Mouse (Mus musculus) right cerebral cortex, postnatal 25 days (tissue): ENCODE measurements around the gene Ric8b.

Experiments
- DNase-seq: peaks from one replicate; pipeline ENCODE4 v3.0.0; 2022

The Ric8b gene

DNA sequence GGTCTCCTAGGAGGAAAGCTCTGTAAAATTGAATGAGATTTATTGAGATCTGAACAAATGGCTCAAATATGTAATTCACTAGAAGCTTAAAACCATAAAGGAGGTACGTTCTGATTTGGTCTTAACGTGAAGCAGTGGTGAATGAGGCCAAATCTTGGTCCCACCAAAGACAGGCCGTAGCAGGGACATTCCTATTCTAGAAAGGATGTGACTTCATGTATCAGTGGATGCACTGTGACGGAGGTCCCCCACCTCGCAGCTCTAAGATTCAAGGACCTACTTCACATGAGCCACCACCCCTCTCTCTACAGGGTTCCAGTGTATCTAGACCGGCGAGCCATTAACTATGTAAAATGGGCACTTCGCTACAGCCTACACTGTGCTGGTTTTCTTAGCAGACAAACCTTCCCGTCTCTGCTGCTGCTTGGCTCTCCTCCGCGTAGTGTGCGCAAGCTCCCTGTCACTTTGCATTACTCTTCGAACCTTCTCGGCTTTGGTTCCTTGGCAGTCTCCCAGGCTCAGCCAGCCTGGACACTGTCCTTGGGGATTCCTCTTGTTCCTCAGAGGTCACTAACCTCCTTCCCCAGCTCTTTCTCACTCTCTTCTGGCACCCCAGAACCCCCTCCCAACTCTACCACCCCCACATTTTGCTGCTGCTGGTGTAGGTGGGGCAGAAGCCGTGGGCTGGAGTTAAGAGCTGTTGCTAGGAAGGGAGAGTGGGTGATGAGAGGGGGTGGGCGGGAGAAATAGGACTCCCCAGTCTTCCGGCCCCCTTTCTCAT is 8.2 kb upstream of the Ric8b start:
- peak; percentile 47 for DNase-seq

DNA sequence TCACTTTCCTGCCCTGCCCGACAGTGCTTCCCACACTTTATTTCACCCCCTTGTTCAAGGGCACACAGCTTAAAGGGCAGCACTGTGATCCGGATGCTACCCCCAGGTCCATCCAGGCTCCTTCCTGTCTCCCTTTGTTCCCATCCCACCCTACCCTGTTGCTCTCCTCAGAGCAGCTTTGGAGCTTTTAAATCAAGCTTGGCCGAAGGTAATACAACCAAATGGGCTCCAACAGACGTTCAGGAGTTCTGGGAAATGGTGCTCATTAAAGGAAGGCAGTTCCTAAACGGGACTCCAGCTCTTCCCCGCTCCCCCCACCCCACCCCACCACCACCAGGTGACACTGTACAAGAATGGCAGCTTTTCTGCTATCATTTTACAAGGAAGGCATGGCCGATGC is 7.2 kb upstream of the Ric8b start:
- no peak for DNase-seq

DNA sequence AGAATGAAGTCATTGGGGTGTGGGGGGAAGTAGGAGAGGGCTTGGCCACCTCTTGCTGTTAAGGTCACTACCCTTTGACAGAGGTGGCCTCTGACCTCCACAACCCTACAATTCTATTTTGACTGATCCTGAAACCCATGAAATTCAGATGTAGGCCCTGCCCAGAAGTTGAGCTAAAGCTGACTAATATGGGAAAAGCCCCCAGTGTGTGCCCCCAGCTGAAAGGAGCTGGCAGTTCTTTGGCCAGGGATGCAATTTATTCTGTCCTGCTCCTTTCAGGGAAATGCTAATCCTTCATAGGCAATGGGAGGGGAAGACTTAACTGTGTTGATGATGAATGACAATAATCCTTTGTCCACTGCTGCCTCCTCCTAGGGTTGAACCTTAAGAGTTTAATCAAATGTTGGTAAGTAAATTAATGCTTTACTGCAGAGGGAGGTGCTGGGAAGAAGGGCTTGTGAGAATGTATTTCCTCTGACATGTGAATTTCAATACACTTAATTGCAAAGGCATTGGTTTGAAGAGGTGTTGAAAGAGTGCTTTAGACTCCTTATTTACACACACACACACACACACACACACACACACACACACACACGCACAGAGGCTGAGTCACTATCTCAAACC is 6.5 kb upstream of the Ric8b start:
- DNase-seq, result no peak

DNA sequence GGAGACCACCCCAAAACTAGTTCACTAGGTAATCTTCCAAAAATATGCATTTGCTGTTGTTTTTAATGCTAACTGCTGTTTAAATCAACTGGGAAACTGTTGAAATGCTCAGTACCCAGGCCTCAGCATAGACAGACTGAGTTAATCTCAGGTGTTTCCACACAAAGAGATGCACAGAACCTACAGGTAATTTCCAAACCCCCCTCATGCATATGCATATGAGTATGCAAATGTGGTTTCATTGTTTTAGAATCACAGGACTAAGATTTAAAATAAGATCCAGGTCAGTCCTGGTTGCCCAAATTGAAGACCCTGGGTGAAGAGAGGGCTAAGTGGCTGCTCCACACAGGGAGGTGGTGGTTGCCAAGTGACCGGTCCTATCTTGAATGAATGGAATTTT is 4.3 kb upstream of the Ric8b start:
- DNase-seq, result no peak

DNA sequence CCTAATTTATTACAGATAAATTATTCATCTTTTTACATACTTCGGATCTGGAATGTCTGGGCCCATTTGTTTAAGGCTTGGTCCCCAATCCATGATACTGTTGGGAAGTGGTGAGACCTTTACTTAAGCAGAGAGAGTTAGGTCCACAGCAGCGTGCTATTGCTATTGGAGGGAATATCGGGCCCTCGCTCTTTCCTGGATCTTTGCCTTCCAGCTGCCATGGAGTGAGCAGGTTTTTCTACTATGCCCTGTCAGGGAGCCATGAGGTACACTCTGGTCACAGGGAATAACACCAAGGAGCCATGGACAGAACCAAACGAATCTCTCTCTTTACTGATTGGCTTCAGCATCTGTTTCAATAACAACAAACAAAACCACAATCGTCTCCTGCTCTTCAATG is 1.9 kb upstream of the Ric8b start:
- no peak for DNase-seq

DNA sequence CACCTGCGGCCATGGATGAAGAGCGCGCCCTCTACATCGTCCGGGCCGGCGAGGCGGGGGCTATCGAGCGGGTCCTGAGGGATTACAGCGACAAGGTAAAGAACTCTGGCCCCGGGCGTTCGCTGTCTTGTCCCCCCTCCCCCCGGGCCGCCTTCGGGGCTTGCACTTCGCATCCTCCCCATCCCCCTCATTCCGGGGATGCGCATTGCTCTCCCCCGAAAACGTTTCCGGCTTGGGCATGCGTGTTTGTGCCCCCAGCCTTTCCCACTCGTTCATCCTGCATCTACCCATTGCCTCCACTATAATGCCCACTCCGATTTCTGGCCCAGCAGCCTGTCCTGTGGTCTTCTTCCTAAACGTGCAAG is 297 bp downstream of the Ric8b start:
- DNase-seq, result no peak

DNA sequence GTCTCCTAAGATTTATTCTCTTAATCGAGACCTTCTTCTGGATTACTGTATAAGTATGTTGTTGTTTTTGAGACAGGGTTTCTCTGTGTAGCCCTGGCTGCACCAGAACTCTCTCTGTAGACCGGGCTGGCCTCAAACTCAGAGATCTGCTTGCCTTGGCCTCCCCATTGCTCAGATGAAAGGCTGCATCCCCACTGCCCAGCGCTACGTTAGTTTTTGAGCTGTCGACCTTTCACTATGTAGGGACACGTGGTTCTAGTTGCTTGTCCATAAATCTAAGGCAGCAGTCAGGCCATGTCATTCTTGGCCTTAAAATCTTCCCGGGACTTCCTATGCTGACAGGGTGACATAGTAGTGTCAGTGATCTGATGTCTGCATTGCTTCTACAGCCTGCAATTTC is 8.9 kb downstream of the Ric8b start:
- no peak for DNase-seq

DNA sequence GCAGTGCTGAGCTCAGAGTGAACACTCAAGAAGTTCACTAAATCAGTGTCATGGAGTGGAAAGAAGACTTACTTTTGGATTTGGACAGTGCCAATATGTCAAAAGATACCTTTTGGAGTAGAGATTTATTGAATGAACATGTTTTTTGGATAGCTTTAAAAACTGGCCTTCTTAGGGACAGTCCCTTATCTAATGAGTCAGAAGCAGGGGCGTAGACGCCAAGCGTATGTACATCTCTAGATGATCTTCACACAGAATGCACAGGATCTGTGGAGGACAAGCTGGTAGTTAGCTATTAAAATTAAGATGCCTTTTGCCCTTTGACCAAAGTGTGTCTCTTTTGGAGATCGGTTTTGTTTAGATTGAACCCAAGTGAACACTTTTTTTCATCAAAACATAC is 9.5 kb downstream of the Ric8b start:
- DNase-seq, result no peak

DNA sequence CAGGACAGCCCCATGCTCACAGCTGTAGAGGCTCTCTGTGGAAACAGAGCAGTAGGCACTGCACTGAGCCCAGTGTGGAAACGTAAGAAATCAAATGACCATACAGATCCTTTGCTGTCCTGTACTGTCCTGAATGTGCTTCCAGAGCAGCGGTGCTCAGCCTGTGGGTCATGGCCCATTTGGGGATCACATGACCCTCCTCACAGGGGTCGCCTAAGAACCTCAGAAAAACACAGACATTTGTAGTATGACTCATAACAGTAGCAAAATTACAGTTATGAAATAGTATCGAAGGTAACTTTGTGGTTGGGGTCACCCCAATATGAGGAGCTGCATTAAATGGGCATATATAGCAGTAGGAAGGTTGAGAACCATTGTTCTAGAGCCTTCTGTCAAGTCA is 11.0 kb downstream of the Ric8b start:
- DNase-seq, result no peak

DNA sequence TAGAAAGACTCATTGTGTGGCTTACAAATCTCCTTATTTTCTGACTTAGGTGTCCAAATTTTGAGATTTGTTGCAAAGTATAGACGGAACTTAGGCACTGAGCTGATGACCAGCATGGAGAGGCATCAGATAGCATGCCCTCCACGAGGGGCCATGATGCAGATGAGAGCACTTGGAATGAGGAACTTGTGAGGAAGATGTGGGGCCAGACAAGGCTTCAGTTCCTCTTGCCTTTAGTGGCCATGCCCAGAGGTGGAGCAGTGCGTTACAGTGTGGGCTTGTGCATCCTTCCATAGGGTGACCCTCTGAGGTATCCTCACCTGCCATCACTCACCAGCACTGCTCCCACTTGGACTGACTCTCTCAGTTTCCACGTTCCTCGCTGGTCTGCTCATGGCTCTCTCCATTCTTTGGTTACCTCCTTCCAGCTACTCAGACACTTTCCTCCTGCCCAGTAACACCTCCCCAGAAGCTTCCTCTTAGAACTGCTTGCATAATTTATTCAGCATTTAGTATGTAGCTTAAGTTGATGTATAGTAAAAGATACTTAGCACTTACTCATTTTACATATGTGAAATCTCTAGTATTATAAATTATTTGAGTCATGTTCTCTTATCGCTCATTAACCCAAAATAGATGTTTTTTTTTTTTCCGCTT is 18.3 kb downstream of the Ric8b start:
- DNase-seq, result no peak

DNA sequence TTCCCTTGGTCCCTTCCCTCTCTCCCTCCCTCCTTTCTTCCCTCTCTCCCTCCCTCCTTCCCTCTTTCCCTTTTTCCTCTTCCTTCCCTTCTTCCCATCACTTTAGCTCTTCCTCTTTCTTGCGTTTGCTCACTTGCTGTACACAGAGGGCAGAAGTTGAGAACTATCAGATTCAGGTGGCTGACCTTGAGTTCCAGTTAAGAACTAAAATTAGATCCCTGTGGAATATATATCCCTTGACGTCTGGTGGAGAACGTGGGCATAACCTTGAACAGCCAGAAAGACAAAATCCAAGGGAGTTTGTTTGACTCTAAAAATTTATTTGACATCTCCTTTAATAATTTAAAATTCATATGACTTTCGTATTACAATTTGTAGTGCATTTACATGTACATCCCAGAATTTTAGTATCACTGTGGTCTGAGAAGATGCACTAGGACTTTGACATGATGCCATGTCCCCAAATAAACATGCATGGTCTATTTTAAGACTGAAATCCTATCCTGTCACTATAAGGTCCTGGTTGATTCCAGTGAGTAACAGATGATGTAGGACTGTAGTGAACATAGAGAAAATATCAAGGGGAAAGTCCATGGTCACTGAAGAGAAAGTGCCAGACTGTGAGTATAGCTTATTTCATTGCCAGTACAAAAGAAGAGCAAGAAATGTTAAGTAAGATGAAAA is 19.6 kb downstream of the Ric8b start:
- no peak for DNase-seq

DNA sequence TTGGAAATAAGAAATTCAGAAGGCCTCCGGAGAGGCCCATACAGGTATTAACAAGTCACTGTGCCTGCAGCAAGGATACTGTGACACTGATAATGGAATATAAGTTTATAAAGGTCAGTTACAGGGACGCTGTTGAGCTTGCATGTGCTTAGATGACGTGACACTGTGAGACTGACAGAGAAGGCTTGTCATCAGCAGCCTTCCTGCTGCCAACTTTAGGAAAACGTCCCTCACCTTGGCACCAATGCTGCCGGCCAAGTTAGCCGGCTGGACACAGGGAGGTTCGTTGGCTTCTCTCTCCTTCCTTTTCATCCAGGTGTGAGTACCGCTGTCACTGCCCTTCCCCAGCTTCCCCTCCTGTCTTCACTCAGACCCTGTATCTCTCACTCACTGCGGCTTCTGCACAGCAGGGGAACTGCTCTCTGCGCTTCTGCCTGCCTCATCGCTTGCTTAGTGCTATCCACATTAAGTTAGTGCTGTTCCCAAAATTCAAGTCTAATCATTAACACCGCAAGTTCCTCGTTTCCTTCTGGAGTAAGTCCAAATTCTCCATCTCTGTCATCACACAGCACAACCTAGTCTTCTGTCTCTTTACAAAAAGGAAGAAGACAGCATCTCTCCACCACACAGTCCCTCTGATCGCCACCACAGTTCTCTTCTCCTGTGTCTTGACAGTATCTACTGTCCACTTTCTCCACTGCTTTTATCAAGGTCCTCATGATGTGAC is 20.8 kb downstream of the Ric8b start:
- no peak for DNase-seq

DNA sequence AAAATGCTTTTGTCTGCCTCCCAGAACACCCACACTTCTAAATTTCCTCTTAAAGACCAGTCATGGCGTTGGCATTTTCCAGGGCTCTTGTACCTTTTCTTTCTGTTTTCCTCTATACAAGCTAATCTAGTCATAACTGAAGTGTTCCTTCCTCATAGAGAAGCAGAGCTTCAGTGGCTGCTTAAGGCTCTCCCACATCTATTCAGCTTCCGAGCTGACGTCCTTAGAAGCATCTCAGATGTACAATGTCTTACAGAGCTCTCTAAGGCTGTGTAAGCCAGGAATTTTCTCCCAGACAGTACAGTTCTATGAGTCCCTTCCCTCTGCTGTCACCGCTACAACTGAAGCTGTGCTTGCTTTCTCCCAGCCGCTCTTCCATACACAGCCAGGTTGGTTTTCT is 21.5 kb downstream of the Ric8b start:
- no peak for DNase-seq

DNA sequence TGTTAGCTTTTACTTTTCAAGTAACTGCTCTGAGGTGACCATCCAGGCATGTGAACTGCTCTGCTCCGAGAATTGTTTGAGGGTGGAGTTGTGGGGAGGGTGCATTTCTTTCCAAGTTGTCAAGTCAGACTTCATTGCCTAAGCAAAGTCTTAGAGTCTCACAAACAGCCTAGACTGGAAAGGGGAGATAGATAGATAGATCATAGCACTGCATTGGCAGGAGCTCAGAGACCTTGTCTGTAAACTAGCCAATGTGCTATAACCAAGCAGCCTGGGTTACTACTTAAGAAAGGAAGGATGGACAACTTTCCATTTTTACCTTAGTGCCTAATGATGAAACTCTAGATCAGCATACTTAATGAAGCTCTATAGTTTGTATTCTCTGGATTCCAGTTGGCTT is 22.9 kb downstream of the Ric8b start:
- no peak for DNase-seq

DNA sequence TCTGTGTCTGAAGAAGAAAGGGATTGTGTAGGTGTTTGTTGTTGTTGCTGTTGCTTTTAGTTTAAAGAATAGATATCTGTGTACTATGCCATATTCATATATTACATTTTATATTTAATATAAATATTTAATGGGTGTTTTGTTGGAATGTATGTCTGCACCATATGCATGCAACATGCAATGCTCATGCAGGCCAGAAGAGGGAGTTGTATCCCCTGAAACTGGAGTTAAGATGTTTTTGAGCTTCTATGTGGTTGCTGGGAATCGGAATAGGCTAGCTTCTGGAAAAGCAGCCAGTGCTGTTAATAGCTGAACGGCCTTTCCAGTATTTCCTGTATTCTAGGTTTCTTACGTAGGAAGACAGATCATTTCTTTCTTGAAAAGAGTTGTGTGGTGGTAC is 28.3 kb downstream of the Ric8b start:
- DNase-seq, result no peak

DNA sequence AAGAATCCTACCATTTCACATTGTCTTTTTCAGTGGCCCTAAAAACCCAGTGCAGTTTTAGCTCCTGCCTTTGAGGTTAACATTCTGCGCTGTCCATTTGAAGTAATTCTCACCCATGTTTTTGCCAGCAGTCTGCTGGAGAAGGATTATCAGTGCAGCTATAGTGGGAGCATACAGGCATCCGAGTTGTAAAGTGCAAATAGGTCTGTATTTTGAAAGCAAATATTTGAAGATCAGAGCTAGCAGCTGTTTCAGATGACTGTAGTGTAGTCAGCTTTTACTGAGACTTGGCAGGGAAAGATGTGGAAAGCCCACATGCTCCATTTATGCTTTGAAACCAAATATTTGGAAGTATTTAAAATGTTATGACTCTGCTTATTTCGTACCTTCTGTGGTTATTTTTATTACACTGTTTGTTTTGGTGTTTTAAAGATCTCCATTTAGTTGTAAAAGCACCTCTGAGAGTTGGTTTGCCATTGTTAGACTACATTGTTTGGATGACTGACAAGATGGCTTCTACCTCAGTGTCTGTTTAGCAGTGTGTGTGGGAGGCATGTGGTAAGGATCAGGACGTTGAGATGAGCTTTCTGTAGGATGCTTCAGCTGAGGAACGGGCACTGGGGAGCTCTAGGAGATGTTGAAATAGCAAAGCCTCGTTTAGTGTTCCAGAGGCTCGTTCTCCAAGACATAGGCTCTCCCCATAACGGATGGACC is 31.7 kb downstream of the Ric8b start:
- DNase-seq, result no peak

DNA sequence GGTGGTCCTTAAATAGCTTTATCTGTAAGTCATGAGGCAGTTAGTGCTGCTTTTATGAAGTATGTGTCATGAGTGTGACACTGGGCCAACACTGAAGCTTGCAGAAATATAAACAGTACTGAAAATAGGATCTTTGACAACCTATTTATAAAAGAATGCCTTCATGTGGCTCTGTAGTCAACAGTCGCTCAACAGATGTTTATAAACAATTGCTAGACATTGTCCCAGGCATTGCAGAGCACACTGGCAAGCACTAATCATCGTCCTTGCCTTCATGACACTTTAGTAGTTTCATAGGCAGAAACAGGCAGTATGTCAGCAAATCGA is 32.2 kb downstream of the Ric8b start:
- DNase-seq, result no peak

DNA sequence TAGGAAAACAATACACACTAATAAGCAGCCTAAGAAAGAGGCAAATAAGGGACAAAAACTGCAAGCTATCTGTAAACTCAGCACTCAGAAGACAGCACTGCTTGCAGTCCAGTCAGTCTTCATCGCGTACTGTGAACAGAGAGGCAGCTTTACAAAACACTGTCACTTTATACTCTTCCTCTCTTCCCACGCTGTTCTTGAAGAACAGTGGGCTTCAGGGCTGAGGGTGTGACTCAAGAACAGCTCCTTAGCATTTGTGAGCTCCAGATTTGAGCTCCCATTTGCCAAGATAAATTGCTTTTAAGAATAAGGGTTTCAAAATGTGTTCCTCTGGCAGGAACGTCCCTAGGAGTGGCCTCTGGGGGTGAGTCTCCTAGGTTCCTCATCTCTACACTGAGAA is 33.0 kb downstream of the Ric8b start:
- no peak for DNase-seq

DNA sequence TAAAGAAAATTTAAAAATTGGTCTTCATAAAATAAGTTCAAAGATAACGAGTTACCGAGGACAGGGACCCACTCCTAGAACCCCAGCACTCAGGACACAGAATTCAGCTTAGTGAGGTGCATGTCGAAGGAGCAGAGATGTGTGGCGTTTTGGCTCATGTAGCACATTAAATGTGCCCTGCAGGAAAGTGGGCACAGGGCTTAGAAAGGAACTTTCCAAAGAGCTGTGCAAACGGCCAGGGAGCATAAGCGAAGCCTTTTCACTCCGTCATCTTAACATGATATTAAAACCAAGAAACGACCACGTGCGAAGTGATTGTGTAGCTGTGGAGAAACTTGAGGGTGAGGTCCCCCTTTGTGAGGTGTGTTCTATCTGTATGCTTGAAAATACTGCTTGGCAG is 36.8 kb downstream of the Ric8b start:
- DNase-seq, result no peak

DNA sequence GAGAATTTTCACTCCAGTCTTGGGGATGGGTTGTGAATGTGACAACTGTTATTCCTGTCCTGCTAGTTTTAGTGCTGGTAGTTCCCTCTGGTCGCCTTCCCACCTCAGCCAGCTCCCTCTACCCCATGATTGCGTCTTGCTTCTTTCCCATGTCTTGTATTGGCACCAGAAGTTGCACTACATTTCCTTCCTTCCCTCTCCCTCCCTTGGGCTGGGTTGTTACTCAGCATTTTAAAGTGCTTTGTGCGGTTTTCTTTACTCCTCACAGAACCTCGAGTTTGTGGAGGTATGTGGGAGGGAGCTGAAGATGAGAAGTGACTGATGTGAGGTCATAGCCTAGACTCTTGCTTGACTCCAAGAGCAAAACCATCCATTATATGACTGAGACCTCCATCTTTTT is 38.8 kb downstream of the Ric8b start:
- no peak for DNase-seq

DNA sequence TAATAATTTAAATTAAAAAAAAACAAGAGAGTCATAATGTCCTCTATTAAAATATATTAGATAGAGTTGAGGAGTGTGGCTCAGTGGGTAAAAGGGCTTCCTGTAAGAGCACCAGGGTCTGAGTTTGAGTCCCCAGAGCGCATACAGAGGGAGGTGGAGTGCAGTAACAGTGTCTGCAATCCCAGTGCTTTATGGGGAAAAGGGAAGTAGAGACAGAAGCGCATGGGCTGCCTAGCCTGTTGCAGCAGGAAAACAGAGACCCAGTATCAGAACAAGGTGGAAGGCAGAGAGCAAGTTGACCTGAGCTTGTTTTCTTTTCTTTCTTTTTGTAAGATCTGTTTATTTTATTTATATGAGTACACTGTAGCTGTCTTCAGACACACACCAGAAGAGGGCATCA is 41.2 kb downstream of the Ric8b start:
- no peak for DNase-seq

DNA sequence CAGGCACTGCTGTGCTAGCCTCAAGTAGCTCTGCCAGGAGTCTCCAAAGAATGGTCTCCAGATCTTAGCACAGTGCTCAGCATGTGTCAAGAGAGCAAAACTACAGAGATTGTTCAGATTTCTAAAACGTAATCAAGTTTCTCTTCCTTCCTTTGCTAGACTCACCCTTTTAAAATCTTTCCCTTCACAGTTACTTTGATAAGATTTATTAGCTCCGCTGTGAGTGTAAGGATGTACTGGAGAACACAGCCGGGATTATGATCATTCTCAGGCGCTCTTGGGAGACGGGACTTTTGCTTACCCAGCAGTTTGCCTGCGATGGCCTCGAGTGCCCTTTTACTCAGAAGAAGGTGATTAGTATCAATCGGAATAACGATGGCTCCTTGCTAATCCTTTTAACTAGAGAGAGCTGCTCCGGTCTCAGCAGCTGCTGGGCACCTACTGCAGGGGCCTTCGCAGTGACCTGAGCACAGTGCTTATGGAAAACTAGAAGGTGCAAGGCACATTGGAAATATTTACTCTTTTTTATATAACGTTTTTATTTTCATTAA is 43.0 kb downstream of the Ric8b start:
- no peak for DNase-seq
